Mouse (Mus musculus): ENCODE results near the gene Tmem132c. TPM values are rescaled to one million over a fixed set of nuclear protein-coding genes. Genes with fewer than 3 reads are reported as not detected.
"Not testable (repeated sequence)": the region's sequence is repeated elsewhere in the genome, so short reads cannot be mapped to it uniquely, and the experiment has no call there.

Gene Tmem132c
- polyA plus RNA-seq, 2 experiments = 0.08 TPM; not detected in 1

GRCm38 (mm10) chr5:127347053-127347748 lies 105.6 kb downstream of the Tmem132c start:
- no peak for ATAC-seq (ENCODE audit: insufficient read depth)
- TF ChIP-seq EP300 (IDR thresholded peaks at IDR 0.05; ENCODE audit: low read depth) = no peak
- no peak for TF ChIP-seq CTCF (IDR thresholded peaks at IDR 0.05; ENCODE audit: low read depth)
- no peak overlapping the region for H3K4me3 ChIP-seq (ENCODE audit: insufficient read depth in 1 of 2, low read depth in 2 of 2, low read length in 2 of 2)

GRCm38 (mm10) chr5:127349221-127350065 lies 107.8 kb downstream of the Tmem132c start:
- no peaks in the 10 kb centered on the region for H3K9me3 ChIP-seq (ENCODE audit: control insufficient read depth, low read length)
- H3K27ac ChIP-seq = no peak overlapping the region
- ATAC-seq (ENCODE audit: insufficient read depth) (no peak), DNase-seq (ENCODE audit: low read depth in 3 of 3, low spot score in 3 of 3) (no peak)
- no peaks in the 10 kb centered on the region for H3K27me3 ChIP-seq (ENCODE audit: control insufficient read depth, insufficient read depth, low read length)
- no peaks in the 10 kb centered on the region for H3K4me1 ChIP-seq (replicated peaks; ENCODE audit: control insufficient read depth in 2 of 2, insufficient read depth in 2 of 2, low read length in 1 of 2)
- no peaks in the 10 kb centered on the region for H3K36me3 ChIP-seq (replicated peaks; ENCODE audit: control insufficient read depth, insufficient read depth, low read depth)
- no peak overlapping the region for H3K9ac ChIP-seq (replicated peaks)
- WGBS (ENCODE audit: insufficient replicate concordance) = 64% methylated on average over 9 of the region's 9 CpGs
- no peak overlapping the region for H3K4me3 ChIP-seq (ENCODE audit: insufficient read depth in 1 of 2, low read depth in 2 of 2, low read length in 2 of 2)
- H3K4me2 ChIP-seq (ENCODE audit: low read depth) = no peak overlapping the region
- TF ChIP-seq EP300 (IDR thresholded peaks at IDR 0.05; ENCODE audit: low read depth) = no peak
- no peak for TF ChIP-seq CTCF (IDR thresholded peaks at IDR 0.05; ENCODE audit: low read depth)

More at GRCm38 (mm10) chr5:127347053-127347748, 105.6 kb downstream of the Tmem132c start:
- Histone ChIP-seq H3K4me2 (ENCODE audit: low read depth) (no peak overlapping the region), H3K27me3 (ENCODE audit: control insufficient read depth, insufficient read depth, low read length) (no peaks in the 10 kb centered on the region), H3K36me3 (replicated peaks; ENCODE audit: control insufficient read depth, insufficient read depth, low read depth) (no peaks in the 10 kb centered on the region), H3K9ac (replicated peaks) (no peak overlapping the region), H3K9me3 (ENCODE audit: control insufficient read depth, low read length) (no peaks in the 10 kb centered on the region), H3K4me1 (replicated peaks; ENCODE audit: control insufficient read depth in 2 of 2, insufficient read depth in 2 of 2, low read length in 1 of 2) (no peaks in the 10 kb centered on the region), H3K27ac (no peak overlapping the region)
- DNase-seq (ENCODE audit: low read depth in 3 of 3, low spot score in 3 of 3) = no peak
- 62% methylated on average over 12 of the region's 12 CpGs for WGBS (ENCODE audit: insufficient replicate concordance)

- ATAC-seq (ENCODE audit: insufficient read depth) = no peak
- H3K9me3 ChIP-seq (ENCODE audit: control insufficient read depth, low read length) = no peaks in the 10 kb centered on the region
- H3K4me3 ChIP-seq (ENCODE audit: insufficient read depth in 1 of 2, low read depth in 2 of 2, low read length in 2 of 2) = no peak overlapping the region
- TF ChIP-seq EP300 (IDR thresholded peaks at IDR 0.05; ENCODE audit: low read depth) (no peak), CTCF (IDR thresholded peaks at IDR 0.05; ENCODE audit: low read depth) (peak; percentile 31; the same call in 1 of the 2 replicates)
- no peak overlapping the region for H3K9ac ChIP-seq (replicated peaks)
- no peak for DNase-seq (ENCODE audit: low read depth in 3 of 3, low spot score in 3 of 3)
- H3K36me3 ChIP-seq (replicated peaks; ENCODE audit: control insufficient read depth, insufficient read depth, low read depth) = no peaks in the 10 kb centered on the region
- no peaks in the 10 kb centered on the region for H3K27me3 ChIP-seq (ENCODE audit: control insufficient read depth, insufficient read depth, low read length)
- no peaks in the 10 kb centered on the region for H3K4me1 ChIP-seq (replicated peaks; ENCODE audit: control insufficient read depth in 2 of 2, insufficient read depth in 2 of 2, low read length in 1 of 2)
- H3K4me2 ChIP-seq (ENCODE audit: low read depth) = no peak overlapping the region
- H3K27ac ChIP-seq = no peak overlapping the region
- WGBS (ENCODE audit: insufficient replicate concordance) = 31% methylated on average over 2 of the region's 2 CpGs
These were observed 111.4 kb downstream of the Tmem132c start for GRCm38 (mm10) chr5:127353002-127353401.

- Histone ChIP-seq H3K27me3 (ENCODE audit: control insufficient read depth, insufficient read depth, low read length) (no peaks in the 10 kb centered on the region), H3K4me2 (ENCODE audit: low read depth) (no peak overlapping the region), H3K9me3 (ENCODE audit: control insufficient read depth, low read length) (no peaks in the 10 kb centered on the region; the same call in 1 of the 2 replicates), H3K27ac (no peak overlapping the region), H3K9ac (replicated peaks) (no peak overlapping the region), H3K4me1 (replicated peaks; ENCODE audit: control insufficient read depth in 2 of 2, insufficient read depth in 2 of 2, low read length in 1 of 2) (no peaks in the 10 kb centered on the region), H3K4me3 (ENCODE audit: insufficient read depth in 1 of 2, low read depth in 2 of 2, low read length in 2 of 2) (no peak overlapping the region), H3K36me3 (replicated peaks; ENCODE audit: control insufficient read depth, insufficient read depth, low read depth) (no peaks in the 10 kb centered on the region)
- ATAC-seq (ENCODE audit: insufficient read depth) = no peak
- no peak for TF ChIP-seq EP300 (IDR thresholded peaks at IDR 0.05; ENCODE audit: low read depth)
- no peak for TF ChIP-seq CTCF (IDR thresholded peaks at IDR 0.05; ENCODE audit: low read depth)
- WGBS (ENCODE audit: insufficient replicate concordance) = 33% methylated on average over 8 of the region's 8 CpGs
- DNase-seq (ENCODE audit: low read depth in 3 of 3, low spot score in 3 of 3) = no peak
These were observed 114.2 kb downstream of the Tmem132c start for GRCm38 (mm10) chr5:127355836-127356235.

- H3K36me3 ChIP-seq (replicated peaks; ENCODE audit: control insufficient read depth, insufficient read depth, low read depth); H3K27ac ChIP-seq; H3K4me2 ChIP-seq (ENCODE audit: low read depth); ATAC-seq (ENCODE audit: insufficient read depth); H3K9ac ChIP-seq (replicated peaks); H3K9me3 ChIP-seq (ENCODE audit: control insufficient read depth, low read length); H3K27me3 ChIP-seq (ENCODE audit: control insufficient read depth, insufficient read depth, low read length); DNase-seq (ENCODE audit: low read depth in 3 of 3, low spot score in 3 of 3); H3K4me3 ChIP-seq (ENCODE audit: insufficient read depth in 1 of 2, low read depth in 2 of 2, low read length in 2 of 2); H3K4me1 ChIP-seq (replicated peaks; ENCODE audit: control insufficient read depth in 2 of 2, insufficient read depth in 2 of 2, low read length in 1 of 2): not testable (repeated sequence)
- TF ChIP-seq CTCF (IDR thresholded peaks at IDR 0.05; ENCODE audit: low read depth) = peak; percentile 50
- WGBS (ENCODE audit: insufficient replicate concordance) = 66% methylated on average over 4 of the region's 4 CpGs
These were observed 116.3 kb downstream of the Tmem132c start for GRCm38 (mm10) chr5:127357878-127358277.

Measured in liver, embryonic 14.5 days (tissue).